Mouse (Mus musculus): ENCODE data around the gene Echs1.

- no peak for TF ChIP-seq CTCF (IDR thresholded peaks at IDR 0.05; ENCODE audit: control insufficient read depth, insufficient read depth, low read length)
- no peak for TF ChIP-seq POLR2A (IDR thresholded peaks at IDR 0.05; ENCODE audit: borderline replicate concordance, control insufficient read depth, low read depth, low read length)
Measured at GRCm38 (mm10) chr7:140094954-140095353, 21.3 kb downstream of the Echs1 start.

Measured in bone marrow, adult 2 months (tissue).